Mouse (Mus musculus): ENCODE data around the gene Gpc5.

GRCm38 (mm10) chr14:115804751-115805150 is 712.7 kb downstream of the Gpc5 start:
- TF ChIP-seq CTCF (IDR thresholded peaks at IDR 0.05; ENCODE audit: extremely low read depth, insufficient read length, insufficient replicate concordance, low read depth, low read length) (no peak), POLR2A (IDR thresholded peaks at IDR 0.05; ENCODE audit: low read depth, low read length) (no peak)
